Mouse (Mus musculus): ENCODE data around the gene Rgs8.

DNA sequence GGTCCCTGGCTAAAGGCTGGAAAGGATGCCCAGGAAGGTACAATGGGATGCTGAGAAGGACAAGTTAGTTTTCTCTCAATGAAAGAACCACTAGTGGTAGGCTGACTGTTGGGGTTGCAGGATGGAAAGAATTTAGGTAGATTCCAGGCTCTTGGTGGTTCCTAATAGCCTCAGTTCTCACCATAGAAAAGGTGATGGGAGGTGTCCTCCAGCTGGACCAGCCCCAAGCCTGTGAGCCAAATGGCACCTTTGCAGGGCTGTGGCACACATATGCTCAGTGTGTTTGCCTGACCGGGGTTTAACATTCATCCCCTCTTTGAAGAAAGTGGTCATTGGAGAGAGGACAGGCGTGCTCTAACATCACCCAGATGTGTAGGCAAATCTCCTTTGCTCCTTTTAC is 28.2 kb downstream of the Rgs8 start:
- TF ChIP-seq CTCF (IDR thresholded peaks at IDR 0.05; ENCODE audit: low read depth, low read length) (no peak), POLR2A (IDR thresholded peaks at IDR 0.05; ENCODE audit: insufficient read depth, low read length) (no peak)
